Mouse (Mus musculus) G1E (cell line): Measurements from ENCODE around the gene Nnmt.

ENCODE experiments used
- CTCF ChIP-seq: IDR thresholded peaks from 2 replicates; pipeline ENCODE4 v1.5.1; 2012; ENCODE audit warnings: low read depth, low read length, inconsistent platforms, mixed read lengths
- GATA1 ChIP-seq: IDR thresholded peaks from 2 replicates; pipeline ENCODE4 v1.6.1; 2012; ENCODE audit warnings: borderline replicate concordance, low read length, inconsistent platforms, mixed read lengths
- POLR2AphosphoS5 ChIP-seq: IDR thresholded peaks from 2 replicates; pipeline ENCODE4 v1.6.1; 2012; ENCODE audit warnings: low read depth, low read length, inconsistent platforms; ENCODE audit not compliant: insufficient replicate concordance
- TAL1 ChIP-seq: conservative IDR thresholded peaks from 2 replicates; pipeline ENCODE4 v1.6.1; 2012; ENCODE audit warnings: low read depth, low read length, inconsistent platforms, mixed read lengths

DNA sequence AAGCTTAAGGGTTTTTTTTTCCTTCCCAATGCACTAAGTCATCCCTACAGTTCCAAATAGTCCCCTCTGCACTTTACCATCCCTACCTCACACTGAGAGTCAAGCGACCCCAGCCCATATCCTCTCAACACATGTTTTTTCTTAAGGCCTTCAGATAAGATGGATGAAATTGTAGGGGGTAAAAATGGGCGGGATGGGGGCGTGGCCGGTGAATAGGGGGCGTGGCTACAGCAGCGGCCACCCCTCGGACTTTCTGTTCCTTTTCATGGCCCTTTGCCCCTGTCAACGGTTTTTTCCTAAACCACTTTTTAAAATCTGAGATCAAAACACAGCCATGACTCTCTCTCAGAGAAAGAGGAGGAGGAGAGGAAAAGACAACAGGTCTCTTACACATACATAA, 49.8 kb upstream of the Nnmt start:
- TF ChIP-seq CTCF (no peak), GATA1 (no peak), POLR2AphosphoS5 (no peak), TAL1 (no peak)
